Mouse (Mus musculus) liver, embryonic 11.5 days (tissue): Measurements from ENCODE around the gene Plk5. TPM values are rescaled to one million over a fixed set of nuclear protein-coding genes. Genes with fewer than 3 reads are reported as not detected.

ENCODE experiments used
- ATAC-seq: fragments of 200-750 bp; cut with Nextera tagmentation; replicated peaks from 2 replicates; pipeline ENCODE4 v1.8.0; 2017; ENCODE audit warnings: moderate number of reproducible peaks, mild to moderate bottlenecking, moderate TSS enrichment, moderate library complexity; ENCODE audit not compliant: low FRiP score
- DNase-seq: peaks from one replicate; pipeline ENCODE4 v3.0.0-alpha.2; 2017; ENCODE audit warnings: low spot score
- H3K27ac ChIP-seq: fragments of 300-500 bp; sonication (generic); 2 replicates; pipeline ENCODE4 v1.5.1; 2014; ENCODE audit warnings: mild to moderate bottlenecking, low read depth, low read length, control low read depth
- H3K27me3 ChIP-seq: fragments of 300-500 bp; sonication (generic); replicated peaks from 2 replicates; pipeline ENCODE4 v1.6.1; 2014; ENCODE audit warnings: low read length, mixed read lengths; ENCODE audit not compliant: control insufficient read depth, insufficient read depth
- H3K36me3 ChIP-seq: fragments of 300-500 bp; sonication (generic); 2 replicates; pipeline ENCODE4 v1.6.1; 2014; ENCODE audit warnings: mild to moderate bottlenecking, low read length, moderate library complexity, mixed read lengths; ENCODE audit not compliant: control insufficient read depth, insufficient read depth
- H3K4me1 ChIP-seq: fragments of 300-500 bp; sonication (generic); replicated peaks from 2 replicates; pipeline ENCODE4 v1.6.1; 2014; ENCODE audit warnings: low read length, mixed read lengths; ENCODE audit not compliant: control insufficient read depth, insufficient read depth
- H3K4me2 ChIP-seq: fragments of 300-500 bp; sonication (generic); 2 replicates; pipeline ENCODE4 v1.6.1; 2014; ENCODE audit warnings: mild to moderate bottlenecking, control low read depth, moderate library complexity
- H3K4me3 ChIP-seq: fragments of 300-500 bp; sonication (generic); 2 replicates; pipeline ENCODE4 v1.5.1; 2014; ENCODE audit warnings: low read depth, low read length, control low read depth
- H3K9ac ChIP-seq: fragments of 300-500 bp; sonication (generic); 2 replicates; pipeline ENCODE4 v1.6.1; 2014; ENCODE audit warnings: low read depth, low read length, control low read depth
- H3K9me3 ChIP-seq: fragments of 300-500 bp; sonication (generic); 2 replicates; pipeline ENCODE4 v1.6.1; 2016; ENCODE audit warnings: low read length, inconsistent platforms, mixed read lengths; ENCODE audit not compliant: control insufficient read depth
- WGBS: fragments of 180-500 bp; shearing (Covaris S2); extraction: QIAGEN DNeasy Blood & Tissue Kit; methylation state at CpG from one replicate; pipeline ENCODE4 v1.1.7; 2014; 5-methylcytosine and 5-hydroxymethylcytosine counted together
- polyA plus RNA-seq: library from polyadenylated mRNA; unstranded; fragments of >200 nt; fragmentation: Nextera tagmentation; extraction: Ambion mirVana; gene quantifications from 2 replicates; pipeline ENCODE4 v1.2.1, GENCODE M21; 2014

The Plk5 gene
- 0.25 TPM in 2 replicates for polyA plus RNA-seq

DNA sequence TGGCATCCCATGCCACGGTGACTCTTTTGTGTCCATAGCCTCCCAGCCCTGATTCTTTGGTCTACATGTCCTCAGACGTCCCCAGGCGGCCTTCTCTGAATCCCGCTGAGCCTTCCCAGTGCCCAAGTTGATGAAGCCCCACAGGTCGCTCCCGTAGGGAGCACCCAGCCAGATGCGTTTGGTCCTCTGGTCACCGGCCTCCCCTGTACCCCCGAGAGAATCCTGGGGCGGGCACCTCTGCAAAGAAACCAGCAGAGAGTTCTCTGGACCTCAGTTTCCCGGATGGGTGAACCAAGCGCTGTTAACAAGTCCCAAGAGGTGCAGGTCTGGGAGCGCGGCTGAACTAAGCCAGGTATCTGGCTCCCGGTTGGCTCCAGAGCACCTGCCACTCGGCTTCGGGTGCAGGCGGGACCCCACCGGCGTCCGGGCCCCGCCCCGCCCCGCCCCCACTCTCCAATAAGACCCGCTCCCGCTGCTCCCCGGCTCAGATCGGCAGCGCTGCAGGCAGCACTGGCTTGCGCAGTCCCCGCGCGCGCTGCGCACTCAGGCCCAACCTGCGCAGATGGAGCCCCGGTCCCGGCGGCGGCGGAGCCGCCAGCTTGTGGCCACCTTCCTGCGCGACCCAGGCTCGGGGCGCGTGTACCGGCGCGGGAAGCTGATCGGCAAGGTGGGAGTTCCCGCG is at the start of gene Plk5:
TSS of gene Plk5 (plus strand) at position 459 of the 682 bp plus-strand sequence.
- WGBS, result 3% methylated on average over 53 of the region's 53 CpGs
- ATAC-seq, result no peak
- Histone ChIP-seq H3K27me3 (peaks cover 89% of the 10 kb centered on the region), H3K27ac (no peak within 1 kb of the TSS), H3K9me3 (no peaks in the 10 kb centered on the region), H3K36me3 (no peaks in the 10 kb centered on the region), H3K4me3 (peak within 1 kb of the TSS; percentile 30), H3K9ac (no peak within 1 kb of the TSS), H3K4me1 (peaks cover 20% of the 10 kb centered on the region), H3K4me2 (peak within 1 kb of the TSS; percentile 53)
- no peak for DNase-seq

DNA sequence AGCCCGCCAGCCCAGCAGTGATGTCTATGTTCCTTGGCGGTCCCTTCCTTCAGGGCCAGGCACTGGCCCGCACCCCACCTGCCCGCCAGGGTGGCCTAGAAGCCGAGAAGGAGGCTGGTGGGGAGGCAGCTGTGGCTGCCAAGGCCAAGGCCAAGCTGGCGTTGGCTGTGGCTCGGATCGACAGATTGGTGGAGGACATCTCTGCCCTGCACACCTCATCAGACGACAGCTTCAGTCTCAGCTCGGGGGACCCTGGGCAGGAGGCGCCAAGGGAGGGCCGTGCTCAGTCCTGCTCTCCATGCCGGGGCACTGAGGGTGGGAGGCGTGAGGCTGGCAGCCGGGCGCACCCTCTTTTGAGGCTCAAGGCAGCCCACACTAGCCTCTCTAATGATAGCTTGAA is 44.7 kb upstream of the Plk5 start:
- H3K9me3 ChIP-seq, result no peaks in the 10 kb centered on the region
- ATAC-seq, result no peak
- H3K4me2 ChIP-seq, result no peak overlapping the region
- no peak overlapping the region for H3K27ac ChIP-seq
- H3K4me3 ChIP-seq, result no peak overlapping the region
- peaks cover 8% of the 10 kb centered on the region for H3K4me1 ChIP-seq
- H3K27me3 ChIP-seq, result peaks cover 86% of the 10 kb centered on the region
- no peak for DNase-seq
- WGBS, result 70% methylated on average over 16 of the region's 16 CpGs
- H3K9ac ChIP-seq, result no peak overlapping the region
- H3K36me3 ChIP-seq, result no peaks in the 10 kb centered on the region

DNA sequence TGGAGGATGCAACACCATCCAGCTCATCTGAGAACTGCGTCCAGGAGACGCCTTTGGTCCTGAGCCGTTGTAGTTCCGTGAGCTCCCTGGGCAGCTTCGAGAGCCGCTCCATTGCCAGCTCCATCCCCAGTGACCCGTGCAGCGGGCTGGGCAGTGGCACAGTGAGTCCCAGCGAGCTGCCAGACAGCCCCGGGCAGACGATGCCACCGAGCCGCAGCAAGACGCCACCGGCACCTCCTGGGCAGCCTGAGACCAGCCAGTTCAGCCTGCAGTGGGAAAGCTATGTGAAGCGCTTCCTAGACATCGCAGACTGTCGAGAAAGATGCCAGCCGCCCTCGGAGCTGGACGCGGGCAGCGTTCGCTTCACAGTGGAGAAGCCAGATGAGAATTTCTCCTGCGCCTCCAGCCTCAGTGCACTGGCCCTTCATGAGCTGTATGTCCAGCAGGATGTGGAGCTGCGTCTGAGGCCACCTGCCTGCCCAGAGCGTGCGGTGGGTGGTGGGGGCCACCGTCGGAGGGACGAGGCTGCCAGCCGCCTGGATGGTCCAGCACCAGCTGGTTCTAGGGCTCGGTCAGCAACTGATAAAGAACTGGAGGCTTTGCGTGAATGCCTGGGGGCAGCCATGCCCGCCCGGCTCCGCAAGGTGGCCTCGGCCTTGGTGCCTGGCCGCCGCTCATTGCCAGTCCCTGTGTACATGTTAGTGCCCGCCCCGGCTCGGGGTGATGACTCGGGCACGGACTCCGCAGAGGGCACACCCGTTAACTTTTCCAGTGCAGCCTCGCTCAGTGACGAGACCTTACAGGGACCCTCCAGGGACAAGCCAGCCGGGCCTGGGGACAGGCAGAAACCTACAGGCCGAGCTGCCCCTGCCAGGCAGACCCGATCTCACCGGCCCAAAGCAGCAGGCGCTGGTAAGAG is 43.4 kb upstream of the Plk5 start:
- Histone ChIP-seq H3K36me3 (no peaks in the 10 kb centered on the region; the same call in 1 of the 2 replicates), H3K4me3 (no peak overlapping the region), H3K27ac (no peak overlapping the region), H3K4me2 (no peak overlapping the region), H3K9ac (no peak overlapping the region), H3K27me3 (peaks cover 89% of the 10 kb centered on the region), H3K9me3 (no peaks in the 10 kb centered on the region), H3K4me1 (peaks cover 20% of the 10 kb centered on the region)
- WGBS, result 54% methylated on average over 54 of the region's 54 CpGs
- ATAC-seq (no peak), DNase-seq (no peak)

DNA sequence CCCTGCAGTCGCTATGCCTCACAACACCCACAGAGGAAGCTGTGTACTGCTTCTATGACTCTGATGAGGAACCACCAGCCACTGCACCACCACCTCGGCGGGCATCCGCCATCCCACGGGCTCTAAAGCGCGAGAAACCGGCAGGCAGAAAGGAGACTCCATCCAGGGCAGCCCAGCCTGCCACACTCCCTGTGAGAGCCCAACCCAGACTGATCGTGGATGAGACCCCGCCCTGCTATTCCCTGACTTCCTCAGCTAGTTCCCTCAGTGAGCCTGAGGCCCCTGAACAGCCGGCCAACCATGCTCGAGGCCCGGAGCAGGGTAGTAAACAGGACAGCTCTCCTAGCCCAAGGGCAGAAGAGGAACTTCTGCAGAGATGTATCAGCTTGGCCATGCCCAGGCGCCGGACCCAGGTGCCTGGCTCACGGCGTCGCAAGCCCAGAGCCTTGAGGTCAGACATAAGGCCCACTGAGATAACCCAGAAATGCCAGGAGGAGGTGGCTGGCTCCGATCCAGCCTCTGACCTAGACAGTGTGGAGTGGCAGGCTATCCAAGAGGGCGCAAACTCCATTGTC is 42.5 kb upstream of the Plk5 start:
- Histone ChIP-seq H3K36me3 (peaks cover 6% of the 10 kb centered on the region; the same call in 1 of the 2 replicates), H3K4me3 (no peak overlapping the region), H3K4me1 (peaks cover 20% of the 10 kb centered on the region), H3K9me3 (no peaks in the 10 kb centered on the region), H3K27me3 (peaks cover 87% of the 10 kb centered on the region), H3K4me2 (no peak overlapping the region), H3K27ac (no peak overlapping the region), H3K9ac (no peak overlapping the region)
- DNase-seq, result no peak
- no peak for ATAC-seq
- WGBS, result 27% methylated on average over 20 of the region's 20 CpGs

DNA sequence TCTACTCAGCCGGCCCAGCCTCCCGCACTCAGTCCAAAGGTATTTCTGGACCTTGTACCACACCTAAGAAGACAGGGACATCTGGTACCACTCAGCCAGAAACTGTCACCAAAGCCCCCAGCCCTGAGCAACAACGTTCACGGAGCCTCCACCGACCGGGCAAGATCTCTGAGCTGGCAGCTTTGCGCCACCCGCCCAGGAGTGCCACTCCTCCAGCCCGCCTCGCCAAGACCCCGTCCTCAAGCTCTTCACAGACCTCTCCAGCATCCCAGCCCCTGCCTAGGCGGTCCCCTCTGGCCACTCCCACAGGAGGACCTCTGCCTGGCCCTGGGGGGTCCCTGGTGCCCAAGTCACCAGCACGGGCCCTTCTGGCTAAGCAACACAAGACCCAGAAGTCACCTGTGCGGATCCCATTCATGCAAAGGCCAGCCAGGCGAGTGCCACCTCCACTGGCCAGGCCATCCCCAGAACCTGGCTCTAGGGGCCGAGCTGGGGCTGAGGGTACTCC is 41.7 kb upstream of the Plk5 start:
- no peak overlapping the region for H3K9ac ChIP-seq
- H3K4me3 ChIP-seq, result 0 out of 2 replicates have a peak overlapping the region, but pooled peaks have one; percentile 10
- WGBS, result 54% methylated on average over 16 of the region's 16 CpGs
- H3K4me1 ChIP-seq, result peaks cover 27% of the 10 kb centered on the region
- DNase-seq, result no peak
- H3K9me3 ChIP-seq, result no peaks in the 10 kb centered on the region
- no peak overlapping the region for H3K4me2 ChIP-seq
- H3K36me3 ChIP-seq, result peaks cover 6% of the 10 kb centered on the region; the same call in 1 of the 2 replicates
- no peak overlapping the region for H3K27ac ChIP-seq
- H3K27me3 ChIP-seq, result peaks cover 80% of the 10 kb centered on the region
- ATAC-seq, result no peak

DNA sequence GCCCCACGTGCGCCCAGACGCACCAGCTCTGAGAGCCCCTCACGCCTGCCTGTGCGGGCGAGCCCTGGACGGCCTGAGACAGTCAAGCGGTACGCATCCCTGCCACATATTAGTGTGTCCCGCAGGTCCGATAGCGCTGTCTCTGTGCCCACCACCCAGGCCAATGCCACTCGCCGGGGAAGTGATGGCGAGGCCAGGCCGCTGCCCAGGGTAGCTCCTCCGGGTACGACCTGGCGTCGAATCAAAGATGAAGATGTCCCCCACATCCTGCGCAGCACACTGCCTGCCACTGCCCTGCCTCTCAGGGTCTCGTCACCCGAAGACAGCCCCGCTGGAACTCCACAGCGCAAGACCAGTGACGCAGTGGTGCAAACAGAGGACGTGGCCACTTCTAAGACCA is 40.9 kb upstream of the Plk5 start:
- H3K4me2 ChIP-seq, result no peak overlapping the region
- DNase-seq, result no peak
- no peak for ATAC-seq
- 38% methylated on average over 27 of the region's 27 CpGs for WGBS
- H3K9ac ChIP-seq, result no peak overlapping the region
- H3K9me3 ChIP-seq, result no peaks in the 10 kb centered on the region
- H3K36me3 ChIP-seq, result peaks cover 6% of the 10 kb centered on the region; the same call in 1 of the 2 replicates
- peaks cover 30% of the 10 kb centered on the region for H3K4me1 ChIP-seq
- H3K27me3 ChIP-seq, result peaks cover 75% of the 10 kb centered on the region
- H3K27ac ChIP-seq, result no peak overlapping the region
- peak overlapping the region; percentile 10; the same call in 1 of the 2 replicates for H3K4me3 ChIP-seq

DNA sequence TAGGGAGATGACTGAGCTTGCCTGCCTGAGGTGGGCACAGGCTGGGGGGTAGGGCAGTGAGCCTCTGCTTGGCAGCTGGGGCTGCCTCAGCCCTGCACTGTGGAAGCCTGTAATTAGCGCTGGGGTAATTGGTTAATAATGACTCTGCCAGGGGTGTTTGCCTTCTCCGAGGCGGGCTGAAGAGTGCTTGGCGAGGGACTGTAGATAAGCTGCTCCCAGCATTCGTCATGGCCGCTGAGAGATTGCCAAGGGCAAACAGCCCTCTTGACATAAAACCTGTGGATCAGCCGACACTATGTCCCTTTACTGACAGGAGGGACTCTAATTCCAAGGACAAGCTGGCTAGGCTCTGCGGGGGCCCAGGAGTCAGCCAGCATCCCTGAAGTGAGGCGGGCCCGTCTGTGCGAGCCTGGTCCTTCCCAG is 39.9 kb upstream of the Plk5 start:
- Histone ChIP-seq H3K4me1 (peaks cover 36% of the 10 kb centered on the region), H3K27me3 (peaks cover 65% of the 10 kb centered on the region), H3K9ac (no peak overlapping the region), H3K27ac (no peak overlapping the region), H3K4me3 (no peak overlapping the region), H3K36me3 (peaks cover 6% of the 10 kb centered on the region; the same call in 1 of the 2 replicates), H3K9me3 (no peaks in the 10 kb centered on the region), H3K4me2 (peak overlapping the region; percentile 16; the same call in 1 of the 2 replicates)
- 17% methylated on average over 11 of the region's 11 CpGs for WGBS
- ATAC-seq, result no peak
- no peak for DNase-seq

DNA sequence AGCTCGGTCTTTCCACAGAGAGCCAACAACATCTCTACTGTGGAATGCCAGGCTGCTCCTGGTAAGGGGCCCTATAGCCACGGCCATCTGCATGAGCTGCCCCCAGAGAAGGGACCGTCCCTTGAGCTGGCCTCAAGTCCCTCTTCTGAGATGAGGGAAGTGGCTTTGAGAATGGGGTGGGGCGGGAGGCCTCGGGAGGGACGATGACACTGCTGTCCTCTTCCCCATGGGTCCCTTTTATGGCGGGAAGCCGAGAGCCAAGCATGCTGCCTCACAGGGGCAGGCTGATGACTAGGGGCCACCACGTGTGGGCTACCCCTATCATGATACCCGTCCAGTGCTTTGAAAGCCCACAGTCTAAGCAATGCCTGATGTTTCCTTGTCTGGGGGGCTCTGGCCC is 39.2 kb upstream of the Plk5 start:
- 44% methylated on average over 10 of the region's 10 CpGs for WGBS
- peaks cover 42% of the 10 kb centered on the region for H3K4me1 ChIP-seq
- H3K36me3 ChIP-seq, result peaks cover 6% of the 10 kb centered on the region; the same call in 1 of the 2 replicates
- H3K9me3 ChIP-seq, result no peaks in the 10 kb centered on the region
- H3K9ac ChIP-seq, result no peak overlapping the region
- H3K27ac ChIP-seq, result no peak overlapping the region
- ATAC-seq, result no peak
- H3K4me2 ChIP-seq, result 0 out of 2 replicates have a peak overlapping the region, but pooled peaks have one; percentile 16
- no peak for DNase-seq
- H3K4me3 ChIP-seq, result 0 out of 2 replicates have a peak overlapping the region, but pooled peaks have one; percentile 10
- H3K27me3 ChIP-seq, result peaks cover 58% of the 10 kb centered on the region
